Mouse (Mus musculus) thymus, postnatal 0 days (tissue): ENCODE measurements around the gene Pigp. TPM values are rescaled to one million over a fixed set of nuclear protein-coding genes. Genes with fewer than 3 reads are reported as not detected.
A peak's percentile ranks its signal among the peaks of the same experiment; 100 is the strongest.

ENCODE experiments used
- DNase-seq: peaks from one replicate; pipeline ENCODE4 v3.0.0-alpha.2; 2015; ENCODE audit warnings: low spot score
- polyA plus RNA-seq: library from polyadenylated mRNA; unstranded; fragments of >200 nt; fragmentation: Nextera tagmentation; extraction: Ambion mirVana; gene quantifications from 2 replicates; pipeline ENCODE4 v1.2.1, GENCODE M21; 2015

Gene Pigp
- polyA plus RNA-seq, 1 experiment from 2014 or later, result 123 TPM

DNA sequence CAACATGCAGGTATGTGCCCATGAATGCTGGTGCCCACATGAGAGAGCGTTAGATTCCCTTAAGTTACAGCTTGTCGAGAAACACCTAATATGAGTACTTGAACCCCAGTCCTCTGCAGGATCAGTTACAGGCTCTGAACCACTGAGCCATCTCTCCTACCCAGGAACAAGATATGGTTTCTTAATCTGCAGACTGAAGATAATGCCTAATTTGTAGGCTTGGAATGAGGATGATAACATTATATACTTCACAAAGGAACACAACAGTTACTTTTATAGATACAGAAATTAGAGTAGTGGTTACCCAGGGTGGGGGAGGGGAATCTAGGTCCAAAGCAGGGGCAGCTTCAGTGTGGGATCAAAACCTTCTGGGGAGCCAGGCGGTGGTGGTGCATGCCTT, 45.6 kb downstream of the Pigp start:
- no peak for DNase-seq

DNA sequence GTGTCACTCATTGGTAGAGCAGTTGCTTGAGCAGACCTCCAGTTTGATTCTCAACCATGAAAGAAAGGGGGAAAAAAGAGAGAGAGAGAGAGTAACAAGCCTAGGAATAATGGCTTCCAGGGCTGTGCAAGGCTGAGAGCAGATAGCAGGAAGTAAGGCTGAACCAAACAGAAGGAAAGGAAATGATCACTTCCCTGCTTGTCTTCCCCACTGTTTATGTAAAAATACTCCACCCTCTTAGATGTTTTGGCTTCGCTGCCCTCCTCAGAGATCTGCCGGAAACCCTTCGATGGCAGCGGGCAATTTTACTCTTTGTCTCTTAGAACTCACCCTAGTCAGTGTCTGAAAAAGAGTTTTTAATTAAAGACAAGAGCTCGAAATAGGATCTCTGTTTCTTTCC, 48.0 kb downstream of the Pigp start:
- DNase-seq, result no peak

DNA sequence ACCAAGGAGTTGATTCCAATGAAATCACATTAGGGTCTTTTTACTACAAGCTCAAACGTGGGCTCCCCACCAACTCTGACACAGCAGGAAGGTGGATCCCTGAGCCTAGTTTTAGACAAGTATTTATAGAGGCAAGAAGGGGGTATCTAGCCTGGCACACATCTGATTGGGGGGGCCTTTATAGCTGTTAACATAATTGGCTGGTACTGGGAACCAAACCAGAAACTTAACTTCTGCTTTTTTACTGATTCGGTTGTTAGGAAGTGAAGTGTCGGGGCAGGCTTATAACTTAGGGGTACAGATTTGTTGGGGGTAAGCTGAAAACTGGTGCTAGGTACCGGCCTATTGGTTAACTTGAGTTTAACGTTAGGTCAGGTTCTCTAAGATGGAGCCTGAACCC, 51.4 kb downstream of the Pigp start:
- DNase-seq, result no peak

DNA sequence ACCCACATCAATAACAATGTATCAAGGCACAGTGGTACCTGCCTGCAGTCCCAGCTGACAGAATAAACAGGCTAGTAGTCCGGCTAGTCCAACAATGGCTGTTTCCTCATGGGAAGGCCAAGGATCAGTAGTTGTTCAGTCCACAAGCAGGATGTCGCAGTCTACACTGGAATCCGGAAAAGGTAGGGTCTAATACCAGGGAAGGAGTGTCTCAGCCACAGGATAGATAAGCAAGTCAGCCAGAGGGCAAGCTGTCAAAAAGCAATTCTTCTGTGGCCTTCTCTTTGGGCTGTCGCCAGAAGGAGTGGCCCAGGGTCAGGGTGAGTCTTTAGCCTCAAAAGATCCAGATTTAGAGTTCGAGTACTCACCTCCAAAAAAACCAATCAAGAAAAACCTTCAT, 53.9 kb downstream of the Pigp start:
- no peak for DNase-seq

DNA sequence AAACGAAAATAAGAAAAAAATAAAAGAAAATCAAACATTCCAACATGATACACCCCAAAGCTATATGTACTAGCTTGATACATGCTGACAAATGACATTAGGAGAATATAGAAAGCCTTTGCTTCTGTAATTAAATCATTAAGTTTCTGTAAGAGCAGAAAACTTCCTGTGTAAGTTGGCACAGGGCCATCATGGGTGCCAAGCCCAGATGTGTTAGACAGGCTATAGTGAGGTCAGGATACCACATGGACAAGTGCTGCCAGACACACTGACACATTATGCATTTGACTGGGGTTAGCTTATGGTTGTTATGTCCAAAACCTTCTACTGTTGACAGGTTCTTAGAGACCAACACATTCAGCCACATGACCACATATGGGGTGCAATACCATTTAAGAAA, 56.4 kb downstream of the Pigp start:
- DNase-seq, result no peak

DNA sequence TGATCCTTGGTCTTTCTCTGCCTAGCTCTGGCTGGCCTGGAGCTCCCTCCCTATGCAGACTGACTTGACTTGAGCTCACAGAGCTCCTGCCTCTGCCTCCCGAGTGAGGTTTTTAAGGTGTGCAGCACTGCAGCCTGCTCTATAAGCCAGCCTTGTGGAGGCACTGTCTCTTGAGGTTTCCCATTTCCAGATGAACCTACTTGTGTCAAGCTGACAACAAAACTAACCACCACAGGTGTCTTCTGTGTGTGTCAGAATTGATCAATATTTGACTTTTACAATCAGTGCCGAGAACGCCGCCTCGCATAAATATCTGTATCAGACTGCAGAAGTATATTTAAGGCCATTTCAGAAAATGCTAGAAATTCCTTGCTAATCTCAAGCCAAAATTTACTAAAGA, 57.0 kb downstream of the Pigp start:
- DNase-seq, result no peak

DNA sequence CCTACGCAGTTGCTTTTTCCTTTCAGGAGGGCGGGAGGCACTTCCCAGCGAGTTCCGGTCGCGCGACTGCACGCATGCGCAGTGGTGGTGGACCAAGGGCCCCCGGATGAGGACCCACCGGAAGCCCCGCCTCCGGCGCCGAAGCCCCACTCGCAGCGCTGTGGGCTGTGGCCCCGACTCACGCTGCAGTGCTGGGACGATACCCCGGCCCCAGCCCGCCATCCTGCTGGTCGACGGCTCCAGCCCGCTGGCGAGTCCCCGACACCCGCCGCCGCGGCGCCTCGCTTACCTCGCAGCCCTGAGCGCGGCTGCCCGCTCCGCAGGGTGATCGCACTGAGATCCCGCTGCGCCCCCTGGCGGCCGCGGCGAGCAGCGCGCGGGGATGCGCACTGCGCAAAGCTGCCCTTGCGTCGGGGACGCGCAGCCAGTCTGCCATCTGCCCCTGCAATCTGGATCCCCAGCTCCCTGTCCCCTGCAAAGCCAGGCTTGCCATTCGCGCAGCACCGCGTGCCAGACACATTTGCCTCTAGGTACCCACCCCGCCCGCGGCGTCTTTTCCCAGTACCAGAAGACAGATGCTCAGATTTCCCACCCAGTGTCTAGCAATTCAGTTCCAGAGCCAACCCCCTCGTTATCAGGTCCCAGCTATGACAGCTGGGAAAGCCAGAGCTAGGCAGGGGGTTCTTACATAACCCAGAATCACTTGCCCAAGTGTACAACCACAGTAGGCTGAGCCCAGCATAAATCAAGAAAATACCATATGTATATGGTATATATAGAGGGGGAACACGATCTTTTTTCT, 58.2 kb downstream of the Pigp start, which contains the start of gene Hlcs:
TSS of gene Hlcs (minus strand) at position 343 of the 802 bp plus-strand sequence.
- peak; percentile 97 for DNase-seq

DNA sequence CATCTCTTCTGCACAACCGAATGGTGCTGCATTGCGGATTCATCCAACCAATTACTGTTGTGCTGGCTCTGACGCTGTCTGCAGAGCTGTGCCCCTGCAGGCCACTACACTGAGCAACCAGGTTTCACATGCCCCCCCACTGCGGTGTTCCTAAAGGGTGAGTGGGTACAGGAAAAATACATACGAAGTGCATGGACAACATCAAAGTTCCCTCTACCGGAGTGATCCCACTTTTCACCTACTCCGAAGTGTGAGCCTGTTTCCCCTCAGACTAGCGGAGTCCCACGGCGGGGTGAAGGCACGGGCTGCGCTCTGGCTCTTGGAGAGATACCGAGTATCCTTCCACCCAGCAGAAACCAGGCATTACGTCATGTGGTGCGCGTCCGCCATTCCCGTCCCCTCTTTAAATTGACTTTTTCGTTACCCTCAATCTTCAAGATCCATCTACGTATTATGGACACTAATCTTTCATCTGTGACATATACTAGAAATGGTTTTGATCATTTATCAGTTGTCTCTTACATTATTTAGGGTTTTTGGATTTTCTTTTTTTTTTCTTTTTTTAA, 58.9 kb downstream of the Pigp start:
- peak; percentile 90 for DNase-seq

DNA sequence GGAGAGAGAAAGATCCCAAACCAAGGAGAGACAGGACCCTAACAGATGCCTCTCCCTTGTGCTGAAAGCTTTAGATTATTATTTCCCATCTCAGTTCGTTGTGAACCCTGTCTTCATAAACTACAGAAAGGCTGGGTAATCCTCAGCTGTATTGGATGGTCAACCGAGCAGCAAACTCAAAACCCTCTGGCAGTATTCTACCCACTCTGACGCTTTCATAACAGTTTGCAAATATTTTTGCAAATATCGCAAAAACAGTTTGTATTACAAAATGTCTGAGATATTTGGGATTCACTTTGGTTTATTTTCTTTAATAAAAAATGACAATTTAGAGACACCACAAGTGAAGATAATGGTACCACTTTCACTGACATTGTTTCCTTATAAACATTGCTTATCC, 59.7 kb downstream of the Pigp start:
- no peak for DNase-seq

DNA sequence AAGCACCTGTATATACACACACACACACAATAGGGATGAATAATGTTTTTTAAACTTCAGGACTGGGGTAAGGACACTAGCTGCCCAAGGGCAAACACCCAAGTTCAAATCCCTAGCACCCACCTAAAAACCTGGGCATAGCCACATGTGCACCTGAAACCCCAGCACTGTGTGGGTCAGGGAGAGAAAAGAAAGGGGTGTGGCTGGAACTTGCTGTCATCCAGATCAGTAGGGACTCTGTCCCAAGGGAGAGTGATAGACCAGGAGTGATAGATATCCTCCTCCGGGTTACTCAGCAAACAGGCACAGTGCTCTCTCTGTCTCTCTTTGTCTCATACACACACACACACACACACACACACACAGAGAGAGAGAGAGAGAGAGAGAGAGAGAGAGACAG, 60.2 kb downstream of the Pigp start:
- no peak for DNase-seq

DNA sequence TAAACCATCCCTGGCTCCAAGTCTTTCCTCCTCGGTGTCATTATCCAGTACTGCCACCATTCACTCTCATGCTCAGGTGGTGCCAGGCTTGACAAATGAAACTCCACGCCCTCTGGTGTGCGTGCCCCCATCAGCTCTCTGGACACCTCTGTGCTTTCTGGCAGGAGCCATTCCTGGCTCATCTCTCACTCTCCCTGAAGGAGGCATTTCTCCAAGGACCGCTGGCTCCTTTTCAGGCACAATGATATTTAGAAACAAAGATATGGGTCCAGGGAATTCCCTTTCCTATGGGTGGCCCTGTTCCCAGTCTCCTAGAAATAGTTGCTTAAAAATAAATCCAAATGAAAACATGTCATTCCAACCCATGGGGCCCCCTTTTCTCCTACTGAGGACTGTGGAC, 62.6 kb downstream of the Pigp start:
- no peak for DNase-seq

Other genes with a start within 250 kb of the Pigp start
- gene Hlcs, start 58.3 kb downstream of the Pigp start, polyA plus RNA-seq, result 3.8 and 5.6 TPM in 2 replicates
- gene Ripply3, start 43.4 kb downstream of the Pigp start, polyA plus RNA-seq, result 2.2 and 2.5 TPM in 2 replicates
- gene Ttc3, start 1.2 kb downstream of the Pigp start, polyA plus RNA-seq, result 98.1 and 100 TPM in 2 replicates
- 43.9 and 44.2 TPM in 2 replicates for gene Vps26c, start 155.0 kb upstream of the Pigp start, polyA plus RNA-seq
- gene Dyrk1a, start 198.2 kb upstream of the Pigp start, polyA plus RNA-seq, result 11.0 and 15.4 TPM in 2 replicates